Mouse (Mus musculus) brown adipose tissue, adult 24 weeks (tissue): ENCODE results near the gene Fance. TPM values are rescaled to one million over a fixed set of nuclear protein-coding genes. Genes with fewer than 3 reads are reported as not detected.
"Not testable (repeated sequence)": the region's sequence is repeated elsewhere in the genome, so short reads cannot be mapped to it uniquely, and the experiment has no call there.

Experiments used
- H3K27ac ChIP-seq: fragments of 200-500 bp; replicated peaks from 2 replicates; pipeline ENCODE4 v1.5.1; 2012; ENCODE audit warnings: low read depth, mild to moderate bottlenecking, low read length
- H3K4me1 ChIP-seq: fragments of 200-500 bp; 2 replicates; pipeline ENCODE4 v1.6.1; 2012; ENCODE audit warnings: low read length, mixed read lengths; ENCODE audit not compliant: control insufficient read depth, insufficient read depth, insufficient read length
- H3K4me3 ChIP-seq: fragments of 200-500 bp; 2 replicates; pipeline ENCODE4 v1.5.1; 2012; ENCODE audit warnings: low read depth, mild to moderate bottlenecking, low read length, moderate library complexity; ENCODE audit not compliant: insufficient read depth
- polyA plus RNA-seq: library from polyadenylated mRNA; stranded (reverse); fragments of >200 nt; gene quantifications from 2 replicates; pipeline ENCODE4 v1.2.4, GENCODE M21; 2012; ENCODE audit not compliant: missing spikeins, insufficient read depth, insufficient read length

Gene Fance
- polyA plus RNA-seq, 1 experiment, result 5.0 TPM

DNA sequence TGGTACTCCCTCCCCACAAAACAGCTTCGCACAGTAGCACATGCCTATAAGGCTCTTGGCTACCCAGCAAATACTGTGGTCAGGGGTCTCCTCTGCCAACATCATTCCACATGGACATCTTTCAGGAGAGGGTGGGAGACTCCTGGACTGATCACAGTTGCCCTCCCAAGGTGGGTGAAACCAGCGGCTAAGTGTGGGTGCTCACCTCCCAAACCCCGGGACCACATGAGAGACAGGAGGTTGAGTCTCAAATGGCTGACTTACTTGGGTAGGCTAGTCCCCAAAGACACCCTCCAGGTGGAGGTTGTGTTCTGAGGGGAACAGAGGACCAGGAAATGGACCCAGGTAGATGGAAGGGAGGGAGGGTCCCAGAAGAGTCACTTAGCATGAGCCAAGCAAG, 31.4 kb downstream of the Fance start:
- no peak overlapping the region for H3K4me3 ChIP-seq
- peaks cover 5% of the 10 kb centered on the region; the same call in 1 of the 2 replicates for H3K4me1 ChIP-seq
- H3K27ac ChIP-seq, result no peak overlapping the region

DNA sequence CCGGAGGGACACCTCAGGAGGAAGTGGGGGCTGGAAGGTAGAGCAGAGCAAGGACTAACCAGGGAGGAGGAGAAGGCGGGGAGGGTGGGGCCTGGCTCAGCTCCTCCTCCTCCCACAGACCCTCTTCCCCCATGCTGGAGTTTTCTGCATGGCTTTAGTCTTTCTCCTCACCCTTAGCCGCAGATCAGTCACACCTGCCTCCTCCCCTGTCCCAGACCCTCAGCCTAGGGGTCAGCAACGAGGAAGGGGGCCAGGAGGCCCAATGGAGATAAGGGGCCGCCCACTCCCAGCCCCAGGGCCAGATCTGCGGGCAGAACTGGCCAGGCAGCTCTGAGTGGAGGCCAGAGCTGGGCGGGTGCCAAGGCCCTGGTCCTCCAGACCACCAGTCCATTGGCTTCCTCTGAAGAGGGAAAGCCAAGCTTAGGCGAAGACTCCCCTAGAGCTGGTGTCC, 32.0 kb downstream of the Fance start:
- Histone ChIP-seq H3K4me1 (peaks cover 5% of the 10 kb centered on the region; the same call in 1 of the 2 replicates), H3K27ac (no peak overlapping the region), H3K4me3 (no peak overlapping the region)

DNA sequence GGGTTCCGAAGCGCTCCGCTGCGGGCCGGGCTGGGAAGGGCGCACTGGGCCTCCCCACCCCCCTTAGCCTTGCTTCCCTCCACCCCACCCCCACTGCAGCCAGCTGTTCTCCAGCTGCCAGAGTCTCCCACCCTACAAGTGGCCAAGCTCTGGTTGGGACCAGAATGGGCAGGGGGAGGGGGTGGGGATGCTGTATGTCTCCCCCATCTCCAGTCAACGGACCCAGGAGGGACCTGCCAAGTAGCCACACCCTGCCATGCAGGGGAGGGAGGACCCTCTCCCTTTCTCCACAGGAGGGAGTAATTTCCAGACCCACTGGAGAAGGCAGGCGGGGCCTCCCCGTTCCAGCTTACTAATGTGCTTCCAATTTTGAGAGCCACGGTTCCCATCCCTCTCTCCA, 32.6 kb downstream of the Fance start:
- no peak overlapping the region for H3K27ac ChIP-seq
- H3K4me3 ChIP-seq, result no peak overlapping the region
- peaks cover 5% of the 10 kb centered on the region; the same call in 1 of the 2 replicates for H3K4me1 ChIP-seq

DNA sequence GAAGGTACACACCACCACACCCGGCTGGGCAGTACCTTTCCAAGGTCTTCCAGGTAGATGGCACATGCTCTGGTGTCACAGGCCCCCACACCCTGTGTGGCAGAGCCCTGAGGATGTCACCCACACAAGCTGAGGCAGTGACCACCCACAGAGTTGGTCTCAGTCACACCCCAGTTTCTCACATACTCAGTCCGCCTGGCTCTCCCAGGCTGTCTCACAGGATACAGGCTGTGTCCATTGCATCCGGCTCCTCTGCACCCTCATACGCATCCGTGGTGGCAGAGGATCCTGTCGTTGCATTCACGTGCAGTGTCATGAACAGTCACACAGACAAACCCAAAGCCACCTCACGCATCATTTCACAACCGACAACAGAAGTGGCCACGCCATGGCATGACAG, 34.0 kb downstream of the Fance start:
- Histone ChIP-seq H3K4me3 (no peak overlapping the region), H3K27ac (no peak overlapping the region), H3K4me1 (0 out of 2 replicates have a peak, but pooled peaks cover 3% of the 10 kb centered on the region)

DNA sequence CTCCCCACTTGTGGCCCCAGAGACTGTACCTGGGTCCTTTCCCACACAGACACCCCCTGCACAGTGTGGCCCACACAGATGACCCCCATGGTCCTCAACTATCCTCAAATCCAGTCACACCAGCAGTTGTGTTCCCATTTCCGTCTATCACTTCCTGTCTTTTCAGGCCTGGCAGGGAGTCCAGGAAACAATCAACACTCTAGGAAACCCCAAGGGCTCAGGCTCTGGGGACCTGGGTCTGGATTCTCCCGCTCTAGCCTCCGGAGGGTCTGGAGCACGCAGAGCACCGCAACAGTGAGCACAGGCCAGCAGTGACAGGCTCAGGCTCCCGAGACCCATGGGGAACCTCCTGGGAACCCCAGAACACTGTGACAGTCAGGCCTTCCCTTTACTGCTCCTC, 34.9 kb downstream of the Fance start:
- 0 out of 2 replicates have a peak, but pooled peaks cover 3% of the 10 kb centered on the region for H3K4me1 ChIP-seq
- H3K4me3 ChIP-seq, result 0 out of 2 replicates have a peak overlapping the region, but pooled peaks have one; percentile 21
- no peak overlapping the region for H3K27ac ChIP-seq

DNA sequence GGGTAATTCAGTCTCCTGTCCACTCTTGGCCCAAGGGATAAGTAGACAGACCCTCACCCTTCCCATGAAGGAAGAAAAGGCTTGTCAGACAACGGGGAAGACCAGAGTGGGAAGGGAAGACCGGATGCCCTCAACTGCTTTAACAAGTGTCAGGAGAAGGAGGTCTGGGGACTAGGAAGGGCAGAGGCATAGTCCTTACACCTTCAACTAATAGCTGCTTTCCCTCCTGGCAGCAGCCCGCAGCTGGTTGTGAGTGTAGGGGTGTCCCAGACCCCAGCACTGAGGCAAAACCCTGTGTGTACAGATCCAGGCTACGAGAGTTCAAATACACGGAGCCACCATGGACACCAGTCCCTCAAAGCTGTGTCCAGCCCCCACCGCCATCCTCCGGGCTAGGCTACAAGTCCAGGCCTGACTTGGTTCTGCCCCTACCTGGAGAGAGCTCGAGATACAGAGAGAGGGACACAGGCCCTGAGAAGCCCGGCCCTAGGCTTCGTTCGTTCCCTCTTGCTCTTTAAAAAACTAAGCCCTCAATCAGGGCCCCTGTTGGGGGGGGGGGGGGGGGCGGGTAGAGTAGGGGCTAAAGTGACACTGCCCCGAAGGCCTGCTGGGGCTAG, 36.1 kb downstream of the Fance start:
- H3K4me3 ChIP-seq, result peak overlapping the region; percentile 83
- H3K4me1 ChIP-seq, result 0 out of 2 replicates have a peak, but pooled peaks cover 3% of the 10 kb centered on the region
- H3K27ac ChIP-seq, result no peak overlapping the region

DNA sequence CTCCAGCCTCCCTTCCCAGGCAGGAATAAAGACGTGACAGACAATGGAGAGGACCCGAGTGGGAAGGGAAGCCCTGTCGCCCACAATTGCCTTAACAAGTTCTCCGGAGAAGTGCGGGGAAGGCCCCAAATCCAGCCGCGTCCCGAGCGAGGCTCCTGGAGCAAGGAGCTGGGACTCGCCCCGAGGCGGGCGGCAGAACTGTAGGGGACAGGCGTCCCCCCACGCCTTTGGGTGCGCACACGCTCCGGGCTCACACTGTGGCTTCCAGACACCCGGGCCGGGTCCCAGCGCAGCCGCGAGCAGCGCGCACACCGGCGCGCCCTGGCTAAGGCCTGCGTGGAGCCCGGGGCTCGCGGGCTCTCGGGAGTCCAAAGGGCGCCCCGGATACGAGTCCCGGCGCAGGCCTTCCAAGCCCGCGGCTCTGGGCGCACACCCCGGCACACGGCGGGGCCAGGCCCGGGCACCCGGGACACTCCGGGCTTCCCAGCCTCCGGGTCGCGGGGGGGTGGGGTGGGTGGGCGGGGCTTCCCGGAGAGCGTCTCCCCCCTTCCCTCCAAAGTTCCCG, 36.7 kb downstream of the Fance start:
- Histone ChIP-seq H3K4me1 (0 out of 2 replicates have a peak, but pooled peaks cover 3% of the 10 kb centered on the region), H3K4me3 (peak overlapping the region; percentile 83), H3K27ac (no peak overlapping the region)

DNA sequence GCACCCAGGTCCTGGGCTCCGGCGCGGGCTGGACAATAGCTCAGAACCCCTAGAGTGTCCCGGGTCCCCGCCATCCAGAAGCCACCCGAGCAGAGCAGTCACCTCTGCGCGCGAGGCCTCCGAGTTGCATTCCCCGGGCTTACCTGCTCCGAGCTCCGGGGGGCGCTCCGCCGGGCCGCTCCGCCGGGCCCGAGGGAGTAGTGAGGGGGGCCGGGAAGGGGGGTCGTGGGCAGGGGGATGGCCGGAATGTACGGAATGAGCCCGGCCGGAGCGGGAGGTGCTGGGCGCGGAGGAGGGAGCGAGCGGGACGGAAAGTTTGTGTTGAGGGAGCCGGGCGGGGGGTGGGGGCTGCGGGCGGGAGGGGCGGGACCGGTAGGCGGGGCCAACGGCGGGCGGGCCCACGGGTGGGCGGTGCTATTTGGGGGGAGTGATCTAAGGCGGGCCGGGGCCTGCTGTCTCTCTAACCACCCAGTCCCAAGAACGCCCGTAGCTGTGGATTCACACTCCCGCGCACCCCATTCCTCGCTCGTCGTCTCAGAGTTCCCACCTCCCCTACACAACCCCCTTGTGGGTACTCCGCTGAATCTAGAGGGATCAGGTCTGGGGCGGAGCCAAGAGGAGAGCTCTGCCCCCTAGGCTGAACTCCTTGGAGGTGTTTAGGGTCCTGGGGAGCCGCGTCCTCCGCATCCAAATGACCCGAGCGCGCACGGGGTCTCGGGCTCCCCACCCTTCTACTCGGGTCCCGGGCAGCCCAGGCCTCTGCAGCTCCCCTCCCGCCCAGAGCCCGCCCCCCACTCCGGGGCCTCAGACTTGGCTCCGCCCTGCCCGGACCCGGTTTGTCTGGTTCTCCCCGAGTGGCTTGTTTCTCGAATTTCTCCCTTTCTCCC, 37.4 kb downstream of the Fance start, which contains the start of gene Tead3:
TSS of gene Tead3 (minus strand) at position 352 of the 887 bp plus-strand sequence.
- H3K4me1 ChIP-seq, result 0 out of 2 replicates have a peak, but pooled peaks cover 3% of the 10 kb centered on the region
- H3K4me3 ChIP-seq, result peak within 1 kb of the TSS; percentile 94
- H3K27ac ChIP-seq, result 0 out of 2 replicates have a peak within 1 kb of the TSS, but pooled peaks have one; percentile 30

DNA sequence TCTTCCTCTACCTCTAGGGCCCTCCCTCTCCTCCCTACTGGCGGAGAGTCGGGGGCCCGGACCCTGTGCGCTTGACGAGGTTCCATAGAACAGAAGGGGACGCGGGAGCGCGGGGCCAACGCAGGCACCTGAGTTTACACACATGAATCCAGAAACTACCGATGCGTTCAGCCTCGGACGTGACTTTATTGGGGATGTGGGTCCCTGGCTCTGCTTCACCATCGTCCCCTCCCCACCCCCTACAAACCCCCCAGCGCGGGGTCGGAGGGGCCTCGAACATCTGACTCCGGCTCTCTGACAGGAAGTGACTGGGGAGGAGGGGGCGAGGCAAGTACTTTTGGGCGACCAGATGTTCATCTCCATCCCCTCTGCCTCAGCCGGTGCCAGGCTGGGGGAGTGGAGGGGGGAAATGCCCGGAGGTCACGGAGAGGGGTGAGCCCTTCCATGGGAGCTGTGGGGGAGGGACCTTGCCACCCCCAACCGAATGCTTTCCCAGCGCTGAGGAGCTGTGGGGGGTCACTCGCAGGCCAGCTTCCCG, 38.1 kb downstream of the Fance start:
- H3K4me1 ChIP-seq, result 0 out of 2 replicates have a peak, but pooled peaks cover 3% of the 10 kb centered on the region
- peak overlapping the region; percentile 94 for H3K4me3 ChIP-seq
- H3K27ac ChIP-seq, result no peak overlapping the region

DNA sequence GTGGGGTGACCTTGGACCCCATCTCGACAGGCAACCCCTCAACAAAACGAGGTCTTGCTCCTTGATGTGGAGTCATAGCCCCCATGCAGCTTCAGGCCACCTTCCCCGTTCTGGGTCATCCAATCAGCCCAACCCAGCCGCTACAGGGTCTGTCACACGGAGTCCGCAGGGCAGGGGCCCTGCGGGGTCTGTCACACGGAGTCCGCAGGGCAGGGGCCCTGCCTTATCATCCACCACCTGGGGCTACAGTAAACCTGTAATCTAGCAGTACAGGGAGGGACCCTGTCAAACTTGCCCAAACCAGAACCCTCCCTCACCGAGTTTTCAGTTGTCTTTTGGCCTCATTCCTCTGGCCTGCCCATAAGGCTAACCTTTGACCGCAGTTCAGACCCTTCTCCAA, 38.7 kb downstream of the Fance start:
- H3K4me1 ChIP-seq, result 0 out of 2 replicates have a peak, but pooled peaks cover 3% of the 10 kb centered on the region
- H3K4me3 ChIP-seq, result peak overlapping the region; percentile 94; the same call in 1 of the 2 replicates
- no peak overlapping the region for H3K27ac ChIP-seq

DNA sequence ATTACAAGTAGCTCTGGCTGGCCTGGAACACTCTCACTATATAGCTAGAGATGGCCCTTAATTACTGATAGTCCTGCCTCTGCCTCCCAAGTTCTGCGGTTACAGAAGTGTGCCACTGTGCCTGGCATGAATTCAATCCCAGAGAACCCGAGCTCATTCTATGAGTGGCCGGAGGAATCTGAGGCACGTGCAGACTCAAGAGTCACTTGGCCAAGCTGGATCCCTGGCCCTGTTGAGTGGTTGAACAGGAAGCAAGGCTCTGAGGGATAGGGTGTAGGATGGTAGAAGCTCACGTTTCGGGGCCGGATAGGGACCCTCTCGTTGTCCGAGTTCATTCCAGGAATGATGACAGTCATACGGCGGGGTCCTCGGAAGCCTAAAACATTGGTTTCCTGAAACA, 42.6 kb downstream of the Fance start:
- no peak overlapping the region for H3K27ac ChIP-seq
- no peak overlapping the region for H3K4me3 ChIP-seq
- 0 out of 2 replicates have a peak, but pooled peaks cover 3% of the 10 kb centered on the region for H3K4me1 ChIP-seq

DNA sequence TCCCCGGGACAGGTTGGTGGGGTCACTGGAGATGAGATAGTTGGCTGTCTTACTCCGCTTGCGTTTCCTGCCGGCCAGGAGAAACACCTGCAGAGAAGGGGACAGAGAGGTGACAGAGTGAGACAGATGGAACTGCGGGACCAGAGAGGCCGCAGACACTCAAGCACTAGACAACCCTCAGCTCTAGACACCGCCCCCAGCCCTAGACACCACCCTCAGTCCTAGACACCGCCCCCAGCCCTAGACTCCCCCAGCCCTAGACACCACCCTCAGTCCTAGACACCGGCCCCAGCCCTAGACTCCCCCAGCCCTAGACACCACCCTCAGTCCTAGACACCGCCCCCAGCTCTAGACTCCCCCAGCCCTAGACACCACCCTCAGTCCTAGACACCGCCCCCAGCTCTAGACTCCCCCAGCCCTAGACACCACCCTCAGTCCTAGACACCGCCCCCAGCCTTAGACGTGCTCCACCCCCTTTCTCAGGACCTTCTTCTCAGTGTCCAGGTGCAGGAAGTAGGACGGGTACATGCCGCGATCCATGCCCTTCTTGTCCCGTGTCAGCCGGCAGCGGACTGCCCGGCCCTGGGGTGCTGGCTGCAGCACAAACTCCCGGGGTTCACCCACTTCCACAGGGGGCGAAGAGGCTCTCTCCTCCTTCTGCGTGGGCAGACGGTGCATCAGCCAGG, 45.4 kb downstream of the Fance start:
- H3K4me3 ChIP-seq, H3K27ac ChIP-seq, H3K4me1 ChIP-seq: not testable (repeated sequence)

DNA sequence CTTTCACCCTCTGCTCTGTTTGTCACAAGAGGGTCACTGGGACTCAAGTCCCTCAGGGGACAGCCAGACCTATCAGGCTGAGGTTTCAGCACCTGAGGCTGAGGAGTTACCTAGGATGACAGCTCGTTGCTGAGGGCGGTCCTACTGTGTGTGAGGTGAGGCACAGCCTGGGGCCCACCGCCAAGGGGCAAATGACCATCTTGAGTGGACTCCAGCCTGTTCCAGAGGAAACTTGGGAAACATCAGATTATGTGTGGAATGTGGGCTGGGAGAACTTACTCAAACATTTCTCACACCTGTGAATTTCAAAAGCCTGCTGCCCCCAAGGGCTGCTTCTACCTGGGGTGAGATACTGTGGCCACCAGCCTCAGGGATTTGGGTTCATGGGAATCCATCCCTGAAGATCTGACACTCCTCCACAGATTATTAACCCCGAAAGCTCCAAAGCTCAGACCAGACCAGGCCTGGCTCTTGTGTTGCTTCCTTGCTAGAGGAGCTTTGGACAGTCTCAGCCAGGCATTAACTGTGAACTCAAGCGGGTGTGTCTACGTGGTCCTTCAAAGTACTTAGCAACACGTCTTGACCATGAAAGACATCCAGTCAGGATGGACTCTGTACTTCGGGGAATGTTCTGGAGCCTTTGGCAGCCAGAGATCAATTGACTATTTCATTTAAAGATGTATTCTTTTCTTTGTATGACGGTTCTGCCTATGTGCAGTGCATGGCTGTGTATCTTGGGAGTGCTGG, 47.4 kb downstream of the Fance start:
- no peak overlapping the region for H3K4me3 ChIP-seq
- H3K4me1 ChIP-seq, result no peaks in the 10 kb centered on the region
- H3K27ac ChIP-seq, result no peak overlapping the region
